Mouse (Mus musculus) CH12.LX (cell line): ENCODE measurements at regions not wholly inside any gene's neighbourhood (a gene's known extent, or its start where the extent isn't known, plus 50 kb on each side); places are given as distances from the start of the nearest gene placed in this dataset.
A peak's percentile ranks its signal among the peaks of the same experiment; 100 is the strongest.

Experiments used
- DNase-seq: peaks from one replicate; pipeline ENCODE4 v3.0.0-alpha.2; 2013; ENCODE audit errors: extremely low read depth
- H3K27ac ChIP-seq: 2 replicates; pipeline ENCODE4 v1.5.1; 2012; ENCODE audit warnings: low read depth, mild to moderate bottlenecking, control low read depth, moderate library complexity; ENCODE audit not compliant: insufficient read depth
- H3K27me3 ChIP-seq: replicated peaks from 2 replicates; pipeline ENCODE3; 2012; ENCODE audit warnings: inconsistent platforms
- H3K36me3 ChIP-seq, 2 experiments: replicated peaks in 1 of 2; 2 replicates each; pipeline versions ENCODE3 to v1.6.1; 2012; ENCODE audit warnings: inconsistent platforms in 1 of 2, low read length in 1 of 2, mild to moderate bottlenecking in 1 of 2, mixed read lengths in 1 of 2, moderate library complexity in 1 of 2; ENCODE audit not compliant: control insufficient read depth in 1 of 2, insufficient read depth in 1 of 2
- H3K4me1 ChIP-seq, 2 experiments: 2 replicates each; pipeline ENCODE4 v1.6.1; 2012; ENCODE audit warnings: inconsistent platforms in 1 of 2, moderate library complexity in 1 of 2; ENCODE audit not compliant: insufficient read depth in 2 of 2, control insufficient read depth in 1 of 2
- H3K4me2 ChIP-seq: 2 replicates; pipeline ENCODE4 v1.6.1; 2012; ENCODE audit warnings: low read depth, mild to moderate bottlenecking, control low read depth; ENCODE audit not compliant: poor library complexity, insufficient read depth, severe bottlenecking
- H3K4me3 ChIP-seq, 3 experiments: fragments of 150-350 bp in 1 of 3; sonication (generic) in 1 of 3; replicated peaks in 1 of 3; 2 replicates each; pipeline versions ENCODE3 to v1.5.1; 2011 to 2012; ENCODE audit warnings: low read depth in 2 of 3, low read length in 2 of 3, mild to moderate bottlenecking in 2 of 3, moderate library complexity in 2 of 3, control low read depth in 1 of 3, improper control_type of control experiment in 1 of 3, inconsistent platforms in 1 of 3, mixed read lengths in 1 of 3; ENCODE audit not compliant: poor library complexity in 1 of 3
- H3K79me2 ChIP-seq: replicated peaks from 2 replicates; pipeline ENCODE4 v1.6.1; 2012; ENCODE audit warnings: mild to moderate bottlenecking, moderate library complexity; ENCODE audit not compliant: control insufficient read depth, poor library complexity, insufficient read depth, severe bottlenecking; ENCODE audit errors: extremely low read depth
- H3K9ac ChIP-seq: 2 replicates; pipeline ENCODE4 v1.6.1; 2012; ENCODE audit warnings: low read depth, mild to moderate bottlenecking, control low read depth, moderate library complexity; ENCODE audit not compliant: insufficient read depth
- H3K9me3 ChIP-seq: replicated peaks from 2 replicates; pipeline ENCODE3; 2012; ENCODE audit warnings: low read length, inconsistent platforms, mixed read lengths
- E2F4 ChIP-seq: IDR thresholded peaks from 2 replicates; pipeline ENCODE4 v1.6.1; 2011; ENCODE audit warnings: low read depth, low read length, improper control_type of control experiment; ENCODE audit not compliant: insufficient replicate concordance
- ELF1 ChIP-seq: IDR thresholded peaks from 2 replicates; pipeline ENCODE4 v1.6.1; 2014; ENCODE audit warnings: low read depth, mild to moderate bottlenecking, inconsistent platforms, low read length, improper control_type of control experiment
- EP300 ChIP-seq: IDR thresholded peaks from 2 replicates; pipeline ENCODE4 v1.6.1; 2011; ENCODE audit warnings: low read length, improper control_type of control experiment
- ETS1 ChIP-seq: conservative IDR thresholded peaks from 2 replicates; pipeline ENCODE4 v1.6.1; 2012; ENCODE audit warnings: low read depth, mild to moderate bottlenecking, inconsistent platforms, low read length, improper control_type of control experiment, moderate library complexity
- JUN ChIP-seq: IDR thresholded peaks from 2 replicates; pipeline ENCODE4 v1.6.1; 2011; ENCODE audit warnings: low read depth, mild to moderate bottlenecking, low read length, improper control_type of control experiment, moderate library complexity; ENCODE audit not compliant: insufficient read depth
- JUND ChIP-seq: conservative IDR thresholded peaks from 2 replicates; pipeline ENCODE4 v1.6.1; 2011; ENCODE audit warnings: low read depth, low read length, improper control_type of control experiment
- KAT2A ChIP-seq: IDR thresholded peaks from 2 replicates; pipeline ENCODE4 v1.6.1; 2012; ENCODE audit warnings: low read length, improper control_type of control experiment, inconsistent platforms; ENCODE audit not compliant: insufficient replicate concordance
- MAFK ChIP-seq: IDR thresholded peaks from 2 replicates; pipeline ENCODE4 v1.6.1; 2011; ENCODE audit warnings: low read length, improper control_type of control experiment; ENCODE audit not compliant: insufficient replicate concordance
- MEF2A ChIP-seq: IDR thresholded peaks from 2 replicates; pipeline ENCODE4 v1.6.1; 2014; ENCODE audit warnings: low read depth, mild to moderate bottlenecking, inconsistent platforms, low read length, improper control_type of control experiment, borderline replicate concordance
- MXI1 ChIP-seq: IDR thresholded peaks from 2 replicates; pipeline ENCODE4 v1.6.1; 2011; ENCODE audit warnings: mild to moderate bottlenecking, low read depth, low read length, improper control_type of control experiment
- NELFE ChIP-seq: IDR thresholded peaks from 2 replicates; pipeline ENCODE4 v1.6.1; 2011; ENCODE audit warnings: low read depth, low read length, improper control_type of control experiment
- NRF1 ChIP-seq: IDR thresholded peaks from 2 replicates; pipeline ENCODE4 v1.6.1; 2014; ENCODE audit warnings: low read depth, mild to moderate bottlenecking, inconsistent platforms, low read length, improper control_type of control experiment, moderate library complexity
- POLR2A ChIP-seq: IDR thresholded peaks from 2 replicates; pipeline ENCODE4 v1.6.1; 2011; ENCODE audit warnings: low read depth, mild to moderate bottlenecking, improper control_type of control experiment, low read length
- POLR2AphosphoS2 ChIP-seq: IDR thresholded peaks from 2 replicates; pipeline ENCODE4 v1.6.1; 2011; ENCODE audit warnings: low read depth, low read length, improper control_type of control experiment
- RAD21 ChIP-seq: IDR thresholded peaks from 2 replicates; pipeline ENCODE4 v1.6.1; 2011; ENCODE audit warnings: low read depth, mild to moderate bottlenecking, low read length, improper control_type of control experiment, moderate library complexity
- SIN3A ChIP-seq: IDR thresholded peaks from 2 replicates; pipeline ENCODE4 v1.6.1; 2012; ENCODE audit warnings: low read length, improper control_type of control experiment, inconsistent platforms
- SMC3 ChIP-seq: IDR thresholded peaks from 2 replicates; pipeline ENCODE4 v1.6.1; 2011; ENCODE audit warnings: low read depth, low read length, improper control_type of control experiment
- TCF12 ChIP-seq: IDR thresholded peaks from 2 replicates; pipeline ENCODE4 v1.6.1; 2014; ENCODE audit warnings: low read depth, mild to moderate bottlenecking, inconsistent platforms, low read length, improper control_type of control experiment
- UBTF ChIP-seq: IDR thresholded peaks from 2 replicates; pipeline ENCODE4 v1.6.1; 2012; ENCODE audit warnings: low read depth, mild to moderate bottlenecking, inconsistent platforms, low read length, improper control_type of control experiment, moderate library complexity
- ZC3H11A ChIP-seq: IDR thresholded peaks from 2 replicates; pipeline ENCODE4 v1.6.1; 2012; ENCODE audit warnings: low read depth, mild to moderate bottlenecking, inconsistent platforms, low read length, improper control_type of control experiment
- ZMIZ1 ChIP-seq: IDR thresholded peaks from 2 replicates; pipeline ENCODE4 v1.6.1; 2012; ENCODE audit warnings: low read depth, mild to moderate bottlenecking, inconsistent platforms, low read length, improper control_type of control experiment
- ZNF384 ChIP-seq: IDR thresholded peaks from 2 replicates; pipeline ENCODE4 v1.6.1; 2012; ENCODE audit warnings: low read depth, low read length, improper control_type of control experiment, inconsistent platforms
- dilution Hi-C: fragments of 300-500 bp; cut with MboI; formaldehyde crosslinking; loops from 2 replicates; pipeline ENCODE4 v1.14.3; 2020; ENCODE audit warnings: low sequenced_read_pairs; ENCODE audit not compliant: extremely low pct_unique_long_range_greater_than_20kb, extremely low pct_ligation_motif_present
- in situ Hi-C: fragments of 300-500 bp; cut with MboI; formaldehyde crosslinking; loops from 3 replicates; pipeline ENCODE4 v1.14.3; 2019; ENCODE audit warnings: low sequenced_read_pairs, low pct_ligation_motif_present, low pct_unique_long_range_greater_than_20kb, mixed read lengths

GRCm38 (mm10) chr4:11884818-11885217 lies 96.2 kb downstream of the Gm10604 start:
- Histone ChIP-seq H3K4me2 (no peak overlapping the region), H3K4me3 (no peak overlapping the region), H3K9me3 (no peaks in the 10 kb centered on the region), H3K27me3 (no peaks in the 10 kb centered on the region), H3K9ac (no peak overlapping the region), H3K4me1 (peaks cover 0 to 4% of the 10 kb centered on the region in 2 experiments; a peak in 2 of 4 replicates), H3K79me2 (no peaks in the 10 kb centered on the region), H3K36me3 (no peaks in the 10 kb centered on the region), H3K27ac (no peak overlapping the region)
- DNase-seq: no peak
- TF ChIP-seq POLR2AphosphoS2: no peak
- no peak for TF ChIP-seq SMC3
- no peak for TF ChIP-seq NELFE
- no peak for TF ChIP-seq MAFK
- no peak for TF ChIP-seq RAD21
- TF ChIP-seq ETS1: 0 out of 2 replicates have a peak, but pooled peaks have one; percentile 12
- TF ChIP-seq TCF12: no peak
- TF ChIP-seq JUND: peak; percentile 26; the same call in 1 of the 2 replicates
- dilution Hi-C loops (no loop called here), in situ Hi-C loops (no loop called here)

- Histone ChIP-seq H3K27me3 (no peaks in the 10 kb centered on the region), H3K79me2 (no peaks in the 10 kb centered on the region), H3K9ac (no peak overlapping the region)
- TF ChIP-seq POLR2A (no peak), ZMIZ1 (no peak), ZNF384 (0 out of 2 replicates have a peak, but pooled peaks have one; percentile 9), E2F4 (no peak), ZC3H11A (no peak)
- TF ChIP-seq, all 38 proteins: peak for 1
- no peak overlapping the region for H3K4me3 ChIP-seq
- dilution Hi-C loops: no loop called here
- no peak for DNase-seq
- no peaks in the 10 kb centered on the region for H3K36me3 ChIP-seq
- in situ Hi-C loops: no loop called here
- H3K9me3 ChIP-seq: no peaks in the 10 kb centered on the region
- peaks cover 0 to 4% of the 10 kb centered on the region in 2 experiments; a peak in 2 of 4 replicates for H3K4me1 ChIP-seq
- no peak overlapping the region for H3K4me2 ChIP-seq
- H3K27ac ChIP-seq: no peak overlapping the region
Observed at GRCm38 (mm10) chr4:11883295-11883694, 97.8 kb downstream of the Gm10604 start.

GRCm38 (mm10) chr4:11882666-11883065 lies 98.4 kb downstream of the Gm10604 start:
- dilution Hi-C loops (no loop called here), in situ Hi-C loops (no loop called here)
- TF ChIP-seq MXI1 (no peak), ELF1 (no peak), SIN3A (no peak), EP300 (no peak), SMC3 (no peak), ETS1 (no peak), MEF2A (no peak), KAT2A (no peak), UBTF (no peak), JUN (no peak), MAFK (no peak), JUND (no peak), POLR2AphosphoS2 (no peak), TCF12 (no peak), NRF1 (no peak)
- Histone ChIP-seq H3K4me2 (no peak overlapping the region), H3K4me1 (peaks cover 0 to 4% of the 10 kb centered on the region in 2 experiments; a peak in 2 of 4 replicates), H3K27ac (no peak overlapping the region), H3K4me3 (no peak overlapping the region), H3K27me3 (no peaks in the 10 kb centered on the region), H3K9me3 (no peaks in the 10 kb centered on the region), H3K9ac (no peak overlapping the region), H3K36me3 (no peaks in the 10 kb centered on the region), H3K79me2 (no peaks in the 10 kb centered on the region)
- no peak for DNase-seq
